Mouse (Mus musculus) layer of hippocampus, postnatal 36 days (tissue): ENCODE results near the gene Pcolce. TPM values are rescaled to one million over a fixed set of nuclear protein-coding genes. Genes with fewer than 3 reads are reported as not detected.
"Not testable (repeated sequence)": the region's sequence is repeated elsewhere in the genome, so short reads cannot be mapped to it uniquely, and the experiment has no call there.

Experiments
- DNase-seq, 2 experiments: peaks; one replicate each; pipeline ENCODE4 v3.0.0; 2022
- total RNA-seq, 2 experiments: library from RNA; stranded (reverse); gene quantifications; 2 replicates each; pipeline ENCODE4 v1.2.3; 2021

The Pcolce gene
- total RNA-seq, 2 experiments from 2014 or later, result 8.4 to 8.8 TPM

DNA sequence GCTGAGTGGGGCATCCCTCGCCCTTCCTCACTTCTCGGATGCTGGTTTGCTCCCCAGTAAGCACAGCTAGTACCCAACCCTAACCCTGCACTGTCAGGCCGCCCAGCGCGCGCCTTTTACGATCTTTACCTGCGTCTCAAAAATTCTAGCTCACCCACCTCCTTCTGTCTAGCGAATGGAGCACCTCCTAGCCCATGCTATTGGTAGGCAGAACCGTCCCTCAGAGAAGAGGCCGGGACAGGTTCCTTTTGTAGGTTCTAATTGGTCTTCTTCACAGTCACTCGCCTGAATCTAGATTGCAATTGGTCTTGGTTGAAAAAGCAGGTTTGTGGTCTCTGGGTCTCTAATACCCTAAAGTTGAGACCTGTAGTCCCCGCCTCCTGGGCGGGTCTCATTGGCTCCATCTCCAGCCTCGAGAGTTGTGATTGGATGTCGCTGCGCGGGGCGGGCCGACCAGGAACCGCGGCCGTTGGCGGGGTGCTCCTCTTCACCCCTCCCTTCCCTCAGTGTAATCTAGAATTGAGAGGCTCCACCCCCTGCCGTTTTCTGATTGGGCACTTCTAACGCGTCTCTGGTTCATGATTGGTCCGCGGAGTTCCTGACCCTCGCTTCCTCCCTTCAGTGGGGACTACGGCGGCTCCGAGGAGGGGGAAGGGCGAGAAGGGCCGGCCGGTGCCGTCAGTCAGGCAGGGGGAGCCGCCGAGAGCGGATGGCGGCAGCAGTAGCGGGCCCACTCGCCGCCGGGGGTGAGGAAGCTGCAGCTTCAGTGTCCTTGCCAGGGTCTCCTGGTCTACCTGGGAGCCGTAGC, 15.1 kb upstream of the Pcolce start, which contains the start of the genes Fbxo24, Lrch4 and Gm20605:
TSS of gene Fbxo24 (minus strand) at position 505 of the 808 bp plus-strand sequence.
TSS of gene Lrch4 (plus strand) at position 624 of the 808 bp plus-strand sequence.
TSS of gene Gm20605 (plus strand) at position 678 of the 808 bp plus-strand sequence.
- DNase-seq, result peak; percentile 98

DNA sequence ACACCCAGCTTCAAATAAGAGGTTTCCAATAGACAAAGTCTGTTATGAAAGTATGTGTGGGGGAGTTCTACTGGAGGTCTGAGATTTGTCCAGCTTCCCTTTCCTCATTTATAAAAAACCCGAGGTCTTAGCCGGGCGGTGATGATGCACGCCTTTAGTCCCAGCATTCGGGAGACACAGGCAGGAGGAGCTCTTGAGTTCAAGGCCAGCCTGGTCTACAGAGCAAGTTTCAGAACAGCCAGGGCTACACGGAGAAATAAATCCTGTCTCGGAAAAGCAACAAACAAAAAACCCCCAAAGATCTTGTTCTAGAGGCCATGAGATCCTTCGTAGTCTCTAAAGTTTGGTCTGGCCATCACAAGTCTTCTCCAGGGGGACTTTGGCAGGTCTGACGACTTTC, 14.4 kb upstream of the Pcolce start:
- no peak for DNase-seq

DNA sequence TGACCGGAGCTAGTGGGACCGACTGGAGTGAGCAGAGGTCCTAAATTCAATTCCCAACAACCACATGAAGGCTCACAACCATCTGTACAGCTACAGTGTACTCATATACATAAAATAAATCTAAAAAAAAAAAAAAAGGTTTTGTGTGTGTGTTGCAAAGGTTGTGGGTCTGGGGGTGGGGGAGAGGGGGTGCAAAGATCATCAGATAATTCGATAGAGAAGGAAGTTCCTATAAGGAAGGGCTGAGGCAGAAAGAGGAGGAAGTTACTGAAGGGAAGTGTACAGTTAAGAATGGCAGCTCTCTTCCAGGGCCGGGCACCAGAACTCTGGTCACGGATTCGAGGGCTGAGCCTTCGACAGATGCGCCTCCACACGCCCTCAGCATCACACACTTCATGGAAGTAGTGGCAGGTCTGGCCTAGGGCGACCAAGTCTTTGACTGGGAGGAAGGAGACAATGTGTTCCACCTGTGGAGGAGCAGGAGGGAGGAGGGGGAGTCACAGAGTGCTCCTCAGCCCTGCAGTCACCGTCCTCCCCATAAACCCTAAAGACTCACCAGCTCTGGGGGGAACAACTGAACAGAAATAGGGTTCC, 10.4 kb upstream of the Pcolce start:
- no peak for DNase-seq

GRCm38 (mm10) chr5:137615347-137615746, 1.8 kb upstream of the Pcolce start:
- DNase-seq, result no peak

DNA sequence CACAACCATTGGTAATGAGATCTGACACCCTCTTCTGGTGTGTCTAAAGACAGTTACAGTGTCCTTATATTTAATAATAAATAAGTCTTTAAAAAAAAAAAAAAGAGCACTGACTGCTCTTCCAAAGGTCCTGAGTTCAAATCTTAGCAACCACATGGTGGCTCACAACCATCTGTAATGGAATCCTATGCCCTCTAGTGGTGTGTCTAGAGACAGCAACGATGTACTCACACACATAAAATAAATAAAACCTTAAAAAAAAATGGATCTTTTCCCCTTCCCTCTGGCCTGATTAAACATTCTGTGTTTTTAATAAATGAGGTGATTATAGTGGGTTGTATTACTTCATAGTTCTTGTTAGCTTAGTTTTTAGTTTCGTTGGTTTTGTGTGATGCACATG, 1.3 kb upstream of the Pcolce start:
- DNase-seq, result not testable (repeated sequence)

DNA sequence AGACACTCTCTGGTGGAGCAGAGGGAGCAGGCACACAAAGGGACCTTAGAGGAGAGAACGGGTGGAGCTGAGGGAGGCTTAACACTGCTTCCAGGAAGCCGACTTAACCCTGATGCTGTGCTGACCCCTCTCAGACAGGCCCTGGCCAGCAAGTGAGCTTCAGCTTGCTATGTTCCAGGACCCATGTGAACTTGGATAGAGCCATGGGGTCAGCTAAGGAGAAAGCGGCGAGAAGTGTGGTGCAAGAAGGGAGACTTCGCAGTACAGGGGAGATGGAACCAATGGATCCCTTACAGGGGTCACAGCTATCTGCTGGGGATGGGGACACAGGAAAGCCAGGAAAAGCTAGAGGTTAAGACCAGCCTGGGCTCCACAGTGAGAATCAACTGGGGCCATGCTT, 508 bp downstream of the Pcolce start:
- no peak for DNase-seq

DNA sequence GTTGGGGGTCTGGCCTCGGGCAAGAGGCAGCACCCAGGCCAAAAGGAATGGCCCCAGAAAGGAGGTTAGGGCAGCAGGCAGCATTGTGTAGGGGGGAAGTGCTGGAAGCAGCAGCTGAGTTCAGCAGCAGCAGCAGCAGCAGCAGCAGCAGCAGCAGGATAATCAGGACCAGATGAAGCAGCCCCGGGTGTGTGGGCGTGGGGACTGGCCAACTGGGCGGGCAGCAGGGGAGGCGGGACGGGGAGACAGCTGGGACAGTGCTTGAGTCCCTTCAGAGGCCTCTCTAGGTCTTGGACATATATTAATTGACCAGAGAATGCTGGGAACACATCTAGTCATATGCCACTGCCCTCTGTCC, 2.4 kb downstream of the Pcolce start:
- DNase-seq, result no peak

GRCm38 (mm10) chr5:137610548-137611244, 2.9 kb downstream of the Pcolce start:
- no peak for DNase-seq

DNA sequence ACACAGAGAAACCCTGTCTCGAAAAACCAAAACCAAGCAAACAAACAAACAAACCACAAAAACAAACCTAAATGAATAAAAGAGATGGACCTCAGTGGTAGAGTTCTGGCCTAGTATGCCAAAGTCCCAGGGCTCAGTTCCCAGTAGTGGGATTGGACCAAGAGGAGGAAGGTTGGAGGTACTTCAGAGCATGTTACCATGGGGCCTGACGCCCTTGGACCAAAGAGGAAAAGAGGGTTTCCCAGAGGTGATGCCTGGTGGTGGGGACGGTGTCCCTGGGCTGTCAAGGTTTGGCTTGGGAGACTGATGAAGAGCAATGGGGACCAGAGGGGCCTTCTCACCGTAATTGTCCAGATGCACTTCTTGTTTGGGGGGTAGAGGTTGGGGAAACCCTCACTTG, 3.5 kb downstream of the Pcolce start:
- DNase-seq, result no peak

- no peak for DNase-seq
Observed at GRCm38 (mm10) chr5:137609292-137609691, 4.3 kb downstream of the Pcolce start.

GRCm38 (mm10) chr5:137608654-137609190, 4.9 kb downstream of the Pcolce start:
- DNase-seq, result no peak

GRCm38 (mm10) chr5:137607860-137608653, 5.5 kb downstream of the Pcolce start:
- DNase-seq, result no peak

DNA sequence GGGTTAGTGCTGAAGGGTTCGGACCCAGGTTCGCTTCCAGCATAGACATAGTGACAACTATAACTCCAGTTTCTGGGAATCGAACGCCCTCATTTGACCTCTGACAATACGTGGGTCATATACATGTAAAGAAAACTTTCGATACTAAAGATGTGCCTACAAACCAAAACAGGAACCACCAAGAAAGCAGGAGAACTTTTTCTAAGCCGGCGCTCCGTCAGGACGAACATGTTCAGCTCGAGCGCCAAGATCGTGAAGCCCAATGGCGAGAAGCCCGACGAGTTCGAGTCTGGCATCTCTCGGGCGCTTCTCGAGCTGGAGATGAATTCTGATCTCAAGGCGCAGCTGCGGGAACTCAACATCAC, 12.2 kb downstream of the Pcolce start:
- DNase-seq, result no peak

- peak; percentile 95 for DNase-seq
Observed at GRCm38 (mm10) chr5:137600619-137601364, 12.8 kb downstream of the Pcolce start, which contains the start of gene Mospd3. TSS of gene Mospd3 (minus strand) at chr5:137601058.

DNA sequence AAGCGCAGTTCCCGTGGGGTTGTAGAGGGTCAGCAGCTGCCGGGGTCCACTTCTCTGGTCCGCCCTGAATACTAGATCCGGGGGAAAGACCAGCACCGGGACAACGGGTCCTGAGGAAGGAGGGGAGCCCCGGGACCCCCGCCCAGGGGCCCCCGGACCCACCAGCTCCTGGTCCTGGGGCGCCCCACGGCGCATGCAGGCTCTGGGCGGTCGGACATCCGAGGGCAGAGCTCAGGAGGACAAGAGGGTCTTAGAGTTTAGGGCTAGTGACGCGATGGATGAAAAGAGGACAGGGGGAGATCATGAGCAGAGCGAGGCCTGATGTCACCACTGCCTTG, 13.3 kb downstream of the Pcolce start:
- DNase-seq, result no peak

GRCm38 (mm10) chr5:137599600-137599999, 14.0 kb downstream of the Pcolce start:
- no peak for DNase-seq

DNA sequence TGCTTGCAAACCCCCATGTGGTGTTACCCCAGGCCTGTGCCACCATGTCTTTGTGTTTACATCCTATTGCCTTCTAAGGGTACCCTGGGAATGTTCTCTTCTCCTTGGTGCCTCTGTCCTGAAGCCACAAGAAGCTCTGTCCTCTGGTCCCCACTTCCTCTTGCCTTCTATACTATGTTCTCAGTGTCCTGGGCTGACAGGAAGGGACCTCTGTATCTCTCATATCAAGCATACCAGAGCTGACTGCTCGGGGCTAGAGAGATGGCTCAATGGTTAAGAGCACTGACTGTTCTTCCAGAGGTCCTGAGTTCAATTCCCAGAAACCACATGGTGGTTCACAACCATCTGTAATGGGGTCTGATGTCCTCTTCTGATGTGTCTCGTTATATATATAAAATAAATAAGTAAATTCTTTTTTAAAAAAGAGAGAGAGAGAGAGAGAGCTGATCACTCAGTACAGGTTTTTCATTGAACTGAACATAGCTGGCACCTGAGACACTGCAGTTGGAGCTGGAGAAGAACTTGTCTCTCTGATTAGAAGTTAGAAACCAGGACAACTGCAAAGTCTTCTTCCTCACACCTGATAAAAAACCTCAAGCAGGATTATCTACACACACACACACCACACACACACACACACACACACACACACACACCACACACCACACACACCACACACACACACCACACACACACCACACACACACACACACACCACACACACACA, 15.3 kb downstream of the Pcolce start:
- no peak for DNase-seq

- no peak for DNase-seq
Observed at GRCm38 (mm10) chr5:137597625-137598024, 16.0 kb downstream of the Pcolce start.

DNA sequence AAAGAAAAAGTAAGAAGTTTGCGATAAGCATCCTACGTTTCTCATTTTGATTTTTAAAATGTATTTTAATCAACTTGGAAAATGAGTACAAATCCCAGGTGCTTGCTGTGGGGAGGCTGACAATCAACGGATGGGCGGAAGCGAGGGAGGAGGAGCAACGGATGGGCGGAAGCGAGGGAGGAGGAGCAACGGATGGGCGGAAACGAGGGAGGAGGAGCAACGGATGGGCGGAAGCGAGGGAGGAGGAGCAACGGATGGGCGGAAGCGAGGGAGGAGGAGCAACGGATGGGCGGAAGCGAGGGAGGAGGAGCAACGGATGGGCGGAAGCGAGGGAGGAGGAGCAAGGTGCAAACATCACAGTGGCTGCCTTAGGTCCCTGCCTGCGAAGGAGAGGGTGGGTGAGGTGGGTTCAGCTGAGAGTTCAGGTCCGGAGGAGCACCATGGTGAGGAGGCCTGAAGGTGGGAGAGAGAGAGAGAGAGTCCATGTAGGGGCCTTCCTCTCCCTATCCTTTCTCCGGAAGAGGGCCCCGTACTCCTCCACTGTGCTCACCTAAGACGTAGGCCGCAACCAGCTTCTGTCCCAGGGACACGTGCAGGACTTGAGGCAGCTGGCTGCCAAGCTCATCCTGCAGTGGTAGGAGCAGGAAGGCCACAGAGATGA, 16.9 kb downstream of the Pcolce start:
- DNase-seq, result no peak

GRCm38 (mm10) chr5:137595921-137596320, 17.7 kb downstream of the Pcolce start:
- no peak for DNase-seq
